Mouse (Mus musculus) A20 (cell line): ENCODE measurements around the gene Eya2.
A peak's percentile ranks its signal among the peaks of the same experiment; 100 is the strongest.

Source experiments
- DNase-seq: peaks from one replicate; pipeline ENCODE4 v3.0.0-alpha.2; 2011; ENCODE audit warnings: low read depth, low spot score

Eya2 gene

GRCm38 (mm10) chr2:165716688-165717087 is 121.9 kb downstream of the Eya2 start:
- peak; percentile 20 for DNase-seq

GRCm38 (mm10) chr2:165717182-165718176 is 122.6 kb downstream of the Eya2 start:
- no peak for DNase-seq

GRCm38 (mm10) chr2:165719382-165719781 is 124.5 kb downstream of the Eya2 start:
- no peak for DNase-seq

- DNase-seq, result no peak
These were observed 127.1 kb downstream of the Eya2 start for GRCm38 (mm10) chr2:165721941-165722340.

GRCm38 (mm10) chr2:165732552-165733238 is 137.9 kb downstream of the Eya2 start:
- no peak for DNase-seq

- no peak for DNase-seq
These were observed 138.9 kb downstream of the Eya2 start for GRCm38 (mm10) chr2:165733701-165734100.

- no peak for DNase-seq
These were observed 141.5 kb downstream of the Eya2 start for GRCm38 (mm10) chr2:165736297-165736696.

GRCm38 (mm10) chr2:165740381-165740780 is 145.5 kb downstream of the Eya2 start:
- peak; percentile 18 for DNase-seq

GRCm38 (mm10) chr2:165740982-165741381 is 146.2 kb downstream of the Eya2 start:
- DNase-seq, result peak; percentile 14

- DNase-seq, result no peak
These were observed 146.8 kb downstream of the Eya2 start for GRCm38 (mm10) chr2:165741526-165742050.

GRCm38 (mm10) chr2:165742210-165742786 is 147.5 kb downstream of the Eya2 start:
- no peak for DNase-seq

GRCm38 (mm10) chr2:165745306-165746098 is 150.7 kb downstream of the Eya2 start:
- DNase-seq, result no peak

GRCm38 (mm10) chr2:165747975-165748374 is 153.1 kb downstream of the Eya2 start:
- peak; percentile 24 for DNase-seq

GRCm38 (mm10) chr2:165748426-165748825 is 153.6 kb downstream of the Eya2 start:
- no peak for DNase-seq

- DNase-seq, result peak; percentile 19
These were observed 156.2 kb downstream of the Eya2 start for GRCm38 (mm10) chr2:165751068-165751467.

- DNase-seq, result no peak
These were observed 157.9 kb downstream of the Eya2 start for GRCm38 (mm10) chr2:165752704-165753103.

- DNase-seq, result no peak
These were observed 163.0 kb downstream of the Eya2 start for GRCm38 (mm10) chr2:165757799-165758198.

GRCm38 (mm10) chr2:165758534-165758933 is 163.7 kb downstream of the Eya2 start:
- DNase-seq, result no peak

GRCm38 (mm10) chr2:165759421-165759985 is 164.7 kb downstream of the Eya2 start:
- DNase-seq, result no peak

GRCm38 (mm10) chr2:165768805-165769358 is 174.1 kb downstream of the Eya2 start:
- DNase-seq, result no peak
